Mouse (Mus musculus): Measurements from ENCODE around the gene Eif3l.

Eif3l gene

DNA sequence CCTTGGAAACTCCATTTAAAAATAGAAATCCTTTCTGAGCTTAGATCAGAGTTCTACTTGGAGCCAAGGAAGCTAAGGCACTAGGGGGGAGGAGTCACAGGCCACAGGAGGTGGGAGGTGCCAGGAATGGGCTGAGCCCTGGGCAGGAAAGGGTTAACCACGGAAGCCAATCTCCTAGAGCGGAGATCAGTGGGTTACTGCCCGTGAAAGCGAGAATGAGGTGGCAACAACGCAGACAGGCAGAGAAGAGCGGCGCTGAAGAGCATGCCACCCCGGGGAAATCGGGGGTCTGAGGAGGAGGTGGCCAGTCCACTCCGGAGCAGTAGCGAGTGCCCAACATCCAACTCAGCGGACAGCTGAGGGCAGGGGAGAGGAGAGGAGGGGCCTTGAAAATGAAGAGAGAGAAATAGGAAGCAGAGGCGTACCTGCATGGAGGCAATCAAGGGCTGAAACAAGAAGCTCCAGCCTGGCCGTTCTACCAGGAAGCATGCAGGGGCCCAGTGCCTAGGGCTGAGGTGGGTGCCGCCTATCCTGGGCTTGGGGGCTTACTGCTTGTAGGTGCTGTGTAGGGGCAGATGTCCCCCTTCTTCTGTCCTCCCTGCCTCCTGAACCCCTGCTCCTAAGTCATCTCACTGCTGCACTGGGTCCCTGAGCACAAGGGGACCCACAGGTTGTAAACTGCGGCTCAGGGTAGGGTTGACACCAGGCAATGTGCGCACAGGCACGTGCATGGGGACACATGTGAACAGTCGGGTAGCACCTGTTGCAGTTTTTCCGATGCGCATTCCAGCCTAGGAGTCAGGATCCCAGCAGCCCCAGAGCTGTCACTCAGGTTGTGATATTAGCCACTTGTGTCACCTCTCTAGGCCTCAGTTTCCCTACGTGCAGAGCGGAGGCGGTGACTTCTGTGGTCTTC, 34.2 kb upstream of the Eif3l start:
- no peak for TF ChIP-seq GATA4 (IDR thresholded peaks at IDR 0.05; ENCODE audit: insufficient replicate concordance, low read length)

DNA sequence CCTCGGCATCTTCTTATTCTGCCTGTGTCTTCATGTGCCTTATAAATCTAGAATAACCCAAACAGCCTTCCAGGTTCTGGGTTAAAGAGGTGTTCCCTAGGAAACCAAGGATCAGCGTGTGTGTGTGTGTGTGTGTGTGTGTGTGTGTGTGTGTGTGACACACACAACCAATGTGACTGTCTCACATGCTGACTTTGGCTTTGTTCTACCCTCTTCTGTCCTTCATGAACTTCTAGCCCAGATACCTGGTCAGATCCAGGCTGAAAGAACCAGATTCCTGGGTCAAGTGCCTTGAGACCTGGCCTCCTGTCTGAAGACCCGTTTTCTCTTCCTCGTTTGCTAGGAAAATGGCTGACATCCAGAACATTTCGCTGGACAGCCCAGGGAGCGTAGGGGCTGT, 33.4 kb upstream of the Eif3l start, which contains the start of gene Galr3:
Gene Galr3 (plus strand): TSS at position 301 of the 400 bp plus-strand sequence.
- TF ChIP-seq GATA4 (IDR thresholded peaks at IDR 0.05; ENCODE audit: insufficient replicate concordance, low read length) = no peak

DNA sequence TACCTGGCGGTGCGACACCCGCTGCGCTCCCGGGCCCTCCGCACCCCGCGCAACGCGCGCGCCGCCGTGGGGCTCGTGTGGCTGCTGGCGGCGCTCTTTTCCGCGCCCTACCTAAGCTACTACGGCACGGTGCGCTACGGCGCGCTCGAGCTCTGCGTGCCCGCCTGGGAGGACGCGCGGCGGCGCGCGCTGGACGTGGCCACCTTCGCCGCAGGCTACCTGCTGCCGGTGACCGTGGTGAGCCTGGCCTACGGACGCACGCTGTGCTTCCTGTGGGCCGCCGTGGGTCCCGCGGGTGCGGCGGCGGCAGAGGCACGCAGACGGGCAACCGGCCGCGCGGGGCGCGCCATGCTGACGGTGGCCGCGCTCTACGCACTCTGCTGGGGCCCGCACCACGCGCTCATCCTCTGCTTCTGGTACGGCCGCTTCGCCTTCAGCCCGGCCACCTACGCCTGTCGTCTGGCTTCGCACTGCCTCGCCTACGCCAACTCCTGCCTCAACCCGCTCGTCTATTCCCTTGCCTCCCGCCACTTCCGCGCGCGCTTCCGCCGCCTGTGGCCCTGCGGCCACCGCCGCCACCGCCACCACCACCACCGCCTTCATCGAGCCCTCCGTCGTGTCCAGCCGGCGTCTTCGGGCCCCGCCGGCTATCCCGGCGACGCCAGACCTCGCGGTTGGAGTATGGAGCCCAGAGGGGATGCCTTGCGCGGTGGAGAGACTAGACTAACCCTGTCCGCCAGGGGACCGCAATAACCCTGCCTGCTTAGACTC, 32.1 kb upstream of the Eif3l start:
- TF ChIP-seq GATA4 (IDR thresholded peaks at IDR 0.05; ENCODE audit: insufficient replicate concordance, low read length) = no peak

DNA sequence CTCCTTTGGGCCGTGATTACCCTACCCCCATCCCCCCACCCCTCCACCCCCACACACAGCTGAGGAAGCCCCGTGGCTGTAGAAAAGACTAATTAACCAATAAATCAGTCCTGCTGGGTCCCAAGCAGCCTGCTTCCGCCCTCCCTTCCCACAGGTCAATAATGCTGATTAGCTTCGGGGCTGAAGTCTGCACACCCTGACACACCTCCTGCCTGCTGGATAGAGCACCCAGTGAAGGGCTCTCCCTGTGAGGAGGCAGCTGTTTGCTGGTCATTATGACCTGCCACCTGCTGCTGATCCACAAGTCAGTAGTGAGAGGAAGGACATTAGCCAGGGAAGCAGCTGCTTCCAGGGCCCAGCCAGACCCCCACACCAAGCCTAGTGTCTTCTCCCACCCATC, 30.1 kb upstream of the Eif3l start:
- no peak for TF ChIP-seq GATA4 (IDR thresholded peaks at IDR 0.05; ENCODE audit: insufficient replicate concordance, low read length)

DNA sequence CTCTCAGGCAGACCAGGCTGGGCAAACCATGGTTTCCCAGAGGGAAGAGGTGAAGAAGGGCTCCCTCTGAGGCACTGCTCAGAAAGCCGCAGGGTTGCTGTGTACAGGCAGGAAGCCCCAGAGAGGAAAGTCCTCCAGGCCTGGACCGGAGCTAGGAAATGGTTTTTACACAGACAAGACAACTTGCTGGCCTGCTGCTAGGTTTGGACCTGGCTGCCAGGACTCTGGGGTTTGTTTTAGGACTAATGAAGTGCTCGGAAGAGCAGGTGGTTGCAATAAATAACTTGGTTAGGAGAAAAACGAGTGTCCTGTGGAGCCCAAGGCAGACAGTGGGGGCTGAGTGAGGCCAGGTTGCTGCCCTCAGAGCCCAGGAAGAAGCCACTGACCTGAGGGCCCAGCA, 26.8 kb upstream of the Eif3l start:
- no peak for TF ChIP-seq GATA4 (IDR thresholded peaks at IDR 0.05; ENCODE audit: insufficient replicate concordance, low read length)

DNA sequence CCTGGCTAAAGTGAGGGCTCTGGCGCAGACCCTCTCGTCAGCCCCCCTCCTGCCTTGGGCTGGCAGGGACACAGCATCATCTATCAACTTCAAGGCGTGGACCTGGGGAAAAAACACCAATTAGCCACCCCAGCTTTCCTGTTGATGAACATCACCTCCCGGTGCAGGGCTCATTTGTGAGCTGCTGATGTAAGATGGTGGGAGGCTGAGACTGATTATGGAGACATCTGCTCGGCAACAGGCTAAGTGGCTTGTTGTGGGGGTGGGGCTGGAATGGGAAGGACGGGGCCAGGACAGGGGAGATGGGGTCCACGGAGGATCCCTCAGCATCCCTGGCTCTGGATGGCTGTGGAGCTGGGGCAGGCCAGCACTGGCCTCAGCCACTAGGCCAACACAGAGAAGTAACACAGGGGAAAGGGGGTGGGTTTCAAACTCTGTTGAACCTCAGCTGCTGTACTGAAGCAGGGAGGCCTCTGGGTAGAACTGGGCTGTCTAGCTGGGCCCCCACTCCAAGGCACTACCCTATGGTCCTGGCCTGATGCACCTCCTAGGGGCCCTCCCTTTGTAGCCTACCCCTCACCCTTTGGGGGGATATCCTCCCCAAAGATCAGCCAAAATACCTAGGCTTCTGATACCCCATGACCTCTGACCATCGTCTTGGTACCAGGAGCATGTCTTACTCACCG, 24.7 kb upstream of the Eif3l start:
- no peak for TF ChIP-seq GATA4 (IDR thresholded peaks at IDR 0.05; ENCODE audit: insufficient replicate concordance, low read length)

DNA sequence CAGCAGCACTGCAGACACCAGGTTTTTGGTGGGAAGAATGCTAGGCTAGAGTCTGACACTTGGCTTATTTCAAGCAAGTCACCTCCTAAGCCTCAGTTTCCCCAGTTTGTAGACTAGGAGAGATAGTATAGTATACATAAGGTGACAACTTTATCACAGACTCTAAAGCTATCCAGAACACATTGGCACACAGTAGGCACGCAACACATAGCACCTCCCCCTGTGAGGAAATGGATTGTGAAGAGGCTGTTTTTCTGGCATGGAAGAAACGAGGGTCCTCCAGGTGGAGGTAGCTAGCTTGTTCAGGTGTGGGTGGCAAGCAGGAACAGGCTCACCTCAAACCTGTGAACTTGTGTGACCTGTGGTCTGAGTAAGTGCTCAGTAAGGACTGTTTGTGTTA, 24.0 kb upstream of the Eif3l start:
- TF ChIP-seq GATA4 (IDR thresholded peaks at IDR 0.05; ENCODE audit: insufficient replicate concordance, low read length) = no peak

DNA sequence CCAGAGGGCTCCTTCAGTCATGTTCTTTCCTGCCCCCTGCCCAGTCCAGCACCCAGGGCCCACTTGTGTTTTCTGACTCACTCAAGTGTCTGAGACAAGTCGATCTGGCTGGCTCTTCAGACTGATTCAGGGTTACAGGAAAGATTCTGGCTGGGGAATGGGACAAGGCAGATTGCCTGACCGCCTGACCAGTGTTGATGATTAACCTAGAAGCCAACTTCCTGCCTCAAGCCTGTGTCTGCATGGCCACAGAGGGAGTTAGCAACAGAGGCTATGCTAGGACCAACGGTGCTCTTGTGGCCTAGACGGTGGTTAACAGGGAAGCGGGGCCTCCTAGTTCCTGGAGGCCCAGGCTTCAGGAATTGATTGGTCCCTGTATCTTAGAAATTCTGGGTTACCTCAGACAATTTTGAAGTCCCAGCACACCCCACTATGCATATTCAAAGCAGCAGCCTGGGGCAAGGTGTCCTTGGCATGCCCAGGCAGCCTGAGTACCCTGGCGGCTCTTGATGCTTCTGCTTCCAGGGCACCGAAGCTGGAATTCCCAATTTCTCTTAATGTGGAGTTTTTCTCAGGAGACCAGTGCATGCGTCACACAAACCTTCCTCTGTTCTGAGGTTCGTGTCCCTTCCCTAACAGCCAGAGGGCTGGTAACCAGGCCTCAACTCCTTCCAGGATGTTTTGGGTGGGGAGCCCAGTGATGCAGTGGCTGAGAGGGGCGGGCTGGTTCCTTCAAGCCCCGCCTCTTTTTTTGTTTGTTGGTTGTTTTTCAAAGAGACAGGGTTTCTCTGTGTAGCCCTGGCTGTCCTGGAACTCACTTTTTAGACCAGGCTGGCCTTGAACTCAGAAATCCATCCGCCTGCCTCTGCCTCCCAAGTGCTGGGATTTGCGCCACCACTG, 23.3 kb upstream of the Eif3l start:
- no peak for TF ChIP-seq GATA4 (IDR thresholded peaks at IDR 0.05; ENCODE audit: insufficient replicate concordance, low read length)

DNA sequence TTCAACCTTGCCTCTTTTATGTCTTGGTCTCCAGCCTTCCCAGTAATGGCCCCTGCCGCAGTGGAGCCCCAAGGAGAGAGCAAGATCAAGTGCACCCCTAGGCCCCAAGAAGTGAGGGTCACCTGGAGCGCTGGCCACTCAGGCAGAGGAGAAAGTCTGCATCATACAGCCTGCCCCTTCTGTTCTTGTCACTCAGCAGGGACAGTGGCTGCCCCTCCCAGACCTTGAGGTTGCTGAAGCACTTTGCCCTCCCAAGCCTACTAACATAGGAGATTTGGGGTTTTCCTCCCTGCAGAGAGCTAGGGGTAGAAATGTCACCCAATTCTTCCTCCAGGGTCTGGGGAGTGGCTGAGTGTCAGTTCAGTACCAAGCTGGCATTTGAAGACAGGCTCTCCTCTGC, 22.6 kb upstream of the Eif3l start:
- no peak for TF ChIP-seq GATA4 (IDR thresholded peaks at IDR 0.05; ENCODE audit: insufficient replicate concordance, low read length)

DNA sequence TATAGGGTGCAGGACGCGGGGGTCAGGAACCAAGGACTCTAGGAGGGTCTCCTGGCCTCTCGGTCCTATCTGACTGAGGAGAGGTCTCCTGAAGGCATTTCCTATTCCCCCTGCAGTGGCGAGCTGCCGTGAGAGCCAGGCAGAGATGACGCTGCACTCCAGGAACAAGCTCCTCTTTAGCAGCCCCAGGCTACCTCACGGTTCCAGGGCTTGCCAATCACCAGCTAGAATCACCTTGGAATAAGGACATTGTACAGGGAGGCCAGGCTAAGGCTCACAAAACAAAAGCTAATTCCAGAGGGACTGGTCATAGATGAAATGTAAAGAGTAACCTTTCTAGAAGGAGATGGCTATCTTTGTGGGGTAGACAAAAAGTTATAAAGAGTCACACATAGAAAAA, 18.4 kb upstream of the Eif3l start:
- no peak for TF ChIP-seq GATA4 (IDR thresholded peaks at IDR 0.05; ENCODE audit: insufficient replicate concordance, low read length)

DNA sequence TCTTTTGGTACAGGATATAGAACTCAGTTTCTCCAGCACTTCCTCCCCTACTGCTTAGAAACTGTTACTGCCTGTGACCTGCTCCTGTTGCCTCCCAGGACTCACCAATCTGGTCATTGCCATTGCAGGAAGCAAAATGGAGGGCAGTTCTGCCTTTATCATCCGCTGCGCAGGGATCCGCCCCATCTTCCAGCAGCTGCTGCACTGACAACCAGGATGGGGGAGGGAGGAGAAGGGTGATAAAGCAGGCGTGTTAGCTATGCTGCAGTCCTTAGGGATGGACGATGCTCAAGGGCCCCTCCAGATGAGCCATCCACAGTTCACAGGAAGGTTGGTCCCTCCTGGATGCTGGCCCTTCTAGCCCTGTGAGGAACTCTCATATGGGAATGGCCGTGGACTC, 17.1 kb upstream of the Eif3l start:
- TF ChIP-seq GATA4 (IDR thresholded peaks at IDR 0.05; ENCODE audit: insufficient replicate concordance, low read length) = no peak

DNA sequence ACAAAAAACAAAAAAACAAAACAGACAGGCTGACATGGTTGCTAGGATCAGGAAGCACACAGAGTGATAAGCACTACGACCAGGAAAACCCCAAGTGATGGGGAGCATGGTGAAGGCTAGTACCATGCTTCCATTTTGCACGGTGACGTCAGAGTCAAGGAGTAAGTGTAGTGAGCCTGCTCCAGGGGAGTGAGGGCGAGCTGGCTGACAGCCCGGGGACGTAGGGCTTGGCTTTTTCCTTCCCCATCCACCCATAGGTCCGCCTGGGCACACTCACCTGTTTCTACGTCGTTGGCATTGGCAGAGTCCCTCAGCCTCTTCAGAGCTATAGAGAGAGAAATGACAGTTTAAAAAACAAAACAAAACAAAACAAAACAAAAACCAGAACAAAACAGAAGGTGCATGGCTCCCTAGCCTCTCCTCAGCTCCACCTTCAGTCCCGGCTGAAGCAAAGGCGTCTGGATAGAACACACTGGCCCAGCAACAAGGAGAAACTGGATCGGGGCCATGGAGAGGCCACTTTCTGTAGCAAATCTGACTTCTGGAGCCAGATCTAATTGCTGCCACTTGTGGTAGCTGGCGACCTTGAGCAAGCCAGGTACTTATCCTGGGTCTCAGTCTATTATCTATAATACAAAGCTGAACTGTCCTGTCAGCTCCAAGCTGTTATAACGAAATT, 14.0 kb upstream of the Eif3l start:
- TF ChIP-seq GATA4 (IDR thresholded peaks at IDR 0.05; ENCODE audit: insufficient replicate concordance, low read length) = no peak

DNA sequence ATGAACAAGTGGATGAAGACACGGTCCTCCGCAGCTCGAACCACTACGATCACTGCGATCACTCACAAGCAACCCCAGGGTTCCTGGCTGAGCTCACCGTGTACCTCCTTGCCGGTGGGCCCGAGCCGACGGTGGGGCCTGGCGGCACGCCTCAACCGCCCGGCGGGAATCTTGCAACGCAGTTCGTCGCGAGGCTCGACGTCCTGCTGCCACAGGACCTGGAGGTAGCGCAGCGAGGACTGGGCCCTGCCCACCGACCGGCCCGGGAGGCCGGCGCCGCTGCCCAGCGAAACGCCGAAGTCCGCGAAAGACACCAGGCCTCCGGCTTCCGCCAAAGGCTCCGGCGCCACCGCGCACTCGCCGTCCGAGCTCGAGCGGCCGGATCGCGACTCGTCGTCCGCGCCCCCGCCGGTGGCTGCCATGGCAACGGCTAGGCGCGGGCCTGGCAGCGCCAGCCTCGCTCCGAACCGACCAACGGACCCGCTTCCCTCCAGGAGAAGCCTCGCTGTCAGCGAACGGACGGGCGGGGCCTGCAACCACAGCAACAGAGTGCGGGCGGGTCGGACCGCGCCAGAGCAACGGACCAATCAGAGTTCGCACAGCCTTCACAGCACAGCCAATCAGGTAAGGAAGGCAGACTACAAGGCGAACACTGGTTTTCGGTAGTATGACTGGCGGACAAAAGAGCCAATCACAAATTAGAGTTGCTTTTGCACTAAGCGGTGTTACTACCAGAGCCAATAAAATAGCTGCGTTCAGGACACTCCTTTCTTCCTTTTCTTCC, 12.4 kb upstream of the Eif3l start, which contains the start of gene Ankrd54:
Gene Ankrd54 (minus strand): TSS at position 518 of the 784 bp plus-strand sequence.
- TF ChIP-seq GATA4 (IDR thresholded peaks at IDR 0.05; ENCODE audit: insufficient replicate concordance, low read length) = no peak
